Mouse (Mus musculus): ENCODE results near the gene Aatf. TPM values are rescaled to one million over a fixed set of nuclear protein-coding genes. Genes with fewer than 3 reads are reported as not detected.
"Not testable (repeated sequence)": the region's sequence is repeated elsewhere in the genome, so short reads cannot be mapped to it uniquely, and the experiment has no call there.

Gene Aatf
- polyA plus RNA-seq, 1 experiment from 2014 or later, result 63.6 TPM

DNA sequence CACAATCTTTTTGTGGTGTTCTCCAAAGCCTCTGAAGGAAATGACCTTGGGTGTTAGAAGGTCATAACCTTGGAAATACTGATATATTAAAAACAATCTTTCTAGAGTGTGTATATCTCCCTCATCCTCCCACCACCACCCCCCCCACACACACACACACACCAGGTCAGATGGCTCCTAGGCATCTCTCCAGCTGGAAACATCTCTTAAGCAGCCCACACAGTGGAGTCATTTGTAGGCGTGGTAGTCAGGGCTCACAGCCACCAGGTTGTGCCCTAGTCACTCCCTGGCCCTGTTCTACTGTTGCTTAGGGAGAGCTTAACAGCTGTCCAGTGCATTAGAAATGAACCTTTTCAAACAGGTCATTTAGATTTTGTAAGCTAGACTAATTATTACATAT is 118.3 kb downstream of the Aatf start:
- no peak overlapping the region for H3K27ac ChIP-seq (ENCODE audit: low read length)
- ATAC-seq, result no peak
- 82% methylated on average over 1 of the region's 1 CpGs for WGBS
- no peaks in the 10 kb centered on the region for H3K27me3 ChIP-seq (replicated peaks; ENCODE audit: control insufficient read depth, insufficient read depth, low read length)
- H3K9me3 ChIP-seq (ENCODE audit: control insufficient read depth, low read length), result no peaks in the 10 kb centered on the region
- no peak overlapping the region for H3K9ac ChIP-seq (ENCODE audit: low read depth, low read length)
- no peak overlapping the region for H3K4me3 ChIP-seq (ENCODE audit: low read length)
- no peaks in the 10 kb centered on the region for H3K4me1 ChIP-seq (ENCODE audit: control insufficient read depth, insufficient read depth, low read length)
- H3K36me3 ChIP-seq (ENCODE audit: control insufficient read depth, insufficient read depth, low read length), result peaks cover 3% of the 10 kb centered on the region; the same call in 1 of the 2 replicates
- H3K4me2 ChIP-seq (ENCODE audit: low read depth, low read length), result no peak overlapping the region

DNA sequence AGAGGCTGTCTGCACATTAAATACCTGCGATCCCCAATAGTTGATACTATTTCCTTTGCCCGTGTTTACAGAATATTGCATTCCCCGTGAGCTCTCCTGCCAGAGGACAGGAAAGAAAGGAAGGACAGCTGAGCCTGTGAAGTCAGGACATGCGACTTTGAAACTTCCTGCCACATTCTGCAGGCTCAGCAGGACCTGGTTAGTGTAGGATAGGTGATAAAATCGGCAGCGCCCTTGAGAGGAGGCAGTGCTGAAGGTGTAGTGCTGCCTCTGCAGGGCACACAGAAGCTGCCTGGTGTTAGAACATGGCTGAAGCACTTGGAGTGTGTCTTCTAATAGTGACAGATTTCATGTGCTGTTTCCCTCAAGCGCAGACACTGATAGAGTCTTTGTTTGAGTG is 119.8 kb downstream of the Aatf start:
- H3K9me3 ChIP-seq (ENCODE audit: control insufficient read depth, low read length), result no peaks in the 10 kb centered on the region
- H3K4me3 ChIP-seq (ENCODE audit: low read length), result no peak overlapping the region
- H3K27ac ChIP-seq (ENCODE audit: low read length), result no peak overlapping the region
- H3K4me2 ChIP-seq (ENCODE audit: low read depth, low read length), result no peak overlapping the region
- WGBS, result 54% methylated on average over 7 of the region's 7 CpGs
- H3K4me1 ChIP-seq (ENCODE audit: control insufficient read depth, insufficient read depth, low read length), result no peaks in the 10 kb centered on the region
- H3K27me3 ChIP-seq (replicated peaks; ENCODE audit: control insufficient read depth, insufficient read depth, low read length), result no peaks in the 10 kb centered on the region
- peak; percentile 64 for ATAC-seq
- H3K9ac ChIP-seq (ENCODE audit: low read depth, low read length), result no peak overlapping the region
- H3K36me3 ChIP-seq (ENCODE audit: control insufficient read depth, insufficient read depth, low read length), result peaks cover 3% of the 10 kb centered on the region; the same call in 1 of the 2 replicates

GRCm38 (mm10) chr11:84392066-84392465 is 121.3 kb downstream of the Aatf start:
- H3K9ac ChIP-seq (ENCODE audit: low read depth, low read length); H3K9me3 ChIP-seq (ENCODE audit: control insufficient read depth, low read length); H3K4me1 ChIP-seq (ENCODE audit: control insufficient read depth, insufficient read depth, low read length); ATAC-seq; H3K27ac ChIP-seq (ENCODE audit: low read length); H3K27me3 ChIP-seq (replicated peaks; ENCODE audit: control insufficient read depth, insufficient read depth, low read length); H3K4me3 ChIP-seq (ENCODE audit: low read length); H3K36me3 ChIP-seq (ENCODE audit: control insufficient read depth, insufficient read depth, low read length); H3K4me2 ChIP-seq (ENCODE audit: low read depth, low read length): not testable (repeated sequence)
- 82% methylated on average over 7 of the region's 7 CpGs for WGBS

- no peak for ATAC-seq
- WGBS, result 87% methylated on average over 8 of the region's 8 CpGs
- Histone ChIP-seq H3K27ac (ENCODE audit: low read length) (no peak overlapping the region), H3K4me1 (ENCODE audit: control insufficient read depth, insufficient read depth, low read length) (no peaks in the 10 kb centered on the region), H3K27me3 (replicated peaks; ENCODE audit: control insufficient read depth, insufficient read depth, low read length) (no peaks in the 10 kb centered on the region), H3K36me3 (ENCODE audit: control insufficient read depth, insufficient read depth, low read length) (peaks cover 3% of the 10 kb centered on the region; the same call in 1 of the 2 replicates), H3K4me3 (ENCODE audit: low read length) (no peak overlapping the region), H3K4me2 (ENCODE audit: low read depth, low read length) (no peak overlapping the region), H3K9ac (ENCODE audit: low read depth, low read length) (no peak overlapping the region), H3K9me3 (ENCODE audit: control insufficient read depth, low read length) (no peaks in the 10 kb centered on the region)
Measured at GRCm38 (mm10) chr11:84391126-84391525, 122.2 kb downstream of the Aatf start.

DNA sequence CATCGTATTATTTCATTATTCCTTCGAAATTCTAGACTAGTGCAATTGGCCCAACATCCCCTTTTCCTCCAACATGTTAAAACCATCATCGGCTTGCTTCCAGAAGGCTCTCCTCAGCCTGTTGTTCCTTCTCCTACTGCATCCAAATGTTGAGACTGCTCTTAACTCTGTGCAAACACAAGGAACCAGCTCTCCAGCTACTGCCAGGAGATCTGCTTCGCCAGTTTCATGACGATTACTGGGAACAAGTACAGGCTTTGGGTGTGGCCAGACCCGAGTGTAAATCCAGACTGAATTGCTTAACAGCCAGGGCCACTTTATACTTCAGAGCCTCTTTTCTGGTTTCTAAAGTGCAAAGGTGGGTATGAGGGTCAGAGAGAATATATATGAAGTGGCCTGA is 124.0 kb downstream of the Aatf start:
- peaks cover 3% of the 10 kb centered on the region; the same call in 1 of the 2 replicates for H3K36me3 ChIP-seq (ENCODE audit: control insufficient read depth, insufficient read depth, low read length)
- no peak overlapping the region for H3K4me2 ChIP-seq (ENCODE audit: low read depth, low read length)
- no peaks in the 10 kb centered on the region for H3K27me3 ChIP-seq (replicated peaks; ENCODE audit: control insufficient read depth, insufficient read depth, low read length)
- H3K27ac ChIP-seq (ENCODE audit: low read length), result no peak overlapping the region
- H3K4me1 ChIP-seq (ENCODE audit: control insufficient read depth, insufficient read depth, low read length), result no peaks in the 10 kb centered on the region
- no peak overlapping the region for H3K4me3 ChIP-seq (ENCODE audit: low read length)
- no peak overlapping the region for H3K9ac ChIP-seq (ENCODE audit: low read depth, low read length)
- no peaks in the 10 kb centered on the region for H3K9me3 ChIP-seq (ENCODE audit: control insufficient read depth, low read length)
- peak; percentile 55; the same call in 1 of the 2 replicates for ATAC-seq
- 69% methylated on average over 6 of the region's 6 CpGs for WGBS

DNA sequence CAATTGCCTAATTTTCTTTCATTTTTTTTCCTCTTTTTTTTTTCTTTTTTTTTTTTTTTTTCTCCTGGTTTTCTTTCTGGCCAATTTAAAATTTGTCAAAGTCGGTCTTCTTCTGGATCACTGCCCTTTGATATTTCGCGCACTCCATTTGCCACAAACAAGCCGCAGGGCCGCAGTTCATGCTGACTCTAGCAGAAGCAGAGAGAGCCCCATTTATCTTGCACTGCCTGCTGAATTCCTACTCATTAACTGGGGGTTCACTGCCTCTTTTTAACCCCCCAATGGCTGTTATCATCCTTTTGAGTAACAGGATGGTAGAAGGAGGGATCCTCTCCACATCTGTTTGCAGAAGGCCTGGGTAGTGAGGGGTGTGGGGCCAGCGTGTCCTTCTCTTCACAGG is 129.4 kb downstream of the Aatf start:
- 76% methylated on average over 6 of the region's 6 CpGs for WGBS
- Histone ChIP-seq H3K4me1 (ENCODE audit: control insufficient read depth, insufficient read depth, low read length) (no peaks in the 10 kb centered on the region), H3K4me3 (ENCODE audit: low read length) (no peak overlapping the region), H3K9me3 (ENCODE audit: control insufficient read depth, low read length) (no peaks in the 10 kb centered on the region), H3K9ac (ENCODE audit: low read depth, low read length) (no peak overlapping the region), H3K27me3 (replicated peaks; ENCODE audit: control insufficient read depth, insufficient read depth, low read length) (no peaks in the 10 kb centered on the region), H3K4me2 (ENCODE audit: low read depth, low read length) (no peak overlapping the region), H3K36me3 (ENCODE audit: control insufficient read depth, insufficient read depth, low read length) (no peaks in the 10 kb centered on the region), H3K27ac (ENCODE audit: low read length) (no peak overlapping the region)
- ATAC-seq, result no peak

DNA sequence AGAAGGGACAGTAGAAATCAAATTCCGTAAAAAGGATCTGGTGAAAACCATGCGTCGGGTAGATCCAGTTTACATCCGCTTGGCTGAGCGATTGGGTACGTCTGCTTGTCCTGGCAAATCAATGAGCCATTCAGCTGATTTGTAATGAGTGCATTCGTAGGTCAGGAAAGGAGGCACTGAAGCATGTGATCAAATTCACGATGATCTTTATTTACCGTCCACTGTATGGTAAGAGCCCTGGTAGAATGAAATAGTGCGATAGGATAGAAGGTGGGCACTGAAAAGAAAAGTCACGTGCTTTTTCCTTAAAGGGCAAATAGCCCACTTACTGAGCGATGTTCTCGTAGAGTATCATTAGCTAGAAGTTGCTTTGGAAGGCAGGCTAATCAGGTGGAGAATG is 130.9 kb downstream of the Aatf start:
- H3K4me2 ChIP-seq (ENCODE audit: low read depth, low read length), result no peak overlapping the region
- no peak overlapping the region for H3K27ac ChIP-seq (ENCODE audit: low read length)
- H3K9me3 ChIP-seq (ENCODE audit: control insufficient read depth, low read length), result no peaks in the 10 kb centered on the region
- no peak overlapping the region for H3K4me3 ChIP-seq (ENCODE audit: low read length)
- H3K36me3 ChIP-seq (ENCODE audit: control insufficient read depth, insufficient read depth, low read length), result no peaks in the 10 kb centered on the region
- no peaks in the 10 kb centered on the region for H3K27me3 ChIP-seq (replicated peaks; ENCODE audit: control insufficient read depth, insufficient read depth, low read length)
- no peaks in the 10 kb centered on the region for H3K4me1 ChIP-seq (ENCODE audit: control insufficient read depth, insufficient read depth, low read length)
- no peak overlapping the region for H3K9ac ChIP-seq (ENCODE audit: low read depth, low read length)
- ATAC-seq, result no peak
- whole genome bisulfite sequencing, result 84% methylated on average over 13 of the region's 13 CpGs

DNA sequence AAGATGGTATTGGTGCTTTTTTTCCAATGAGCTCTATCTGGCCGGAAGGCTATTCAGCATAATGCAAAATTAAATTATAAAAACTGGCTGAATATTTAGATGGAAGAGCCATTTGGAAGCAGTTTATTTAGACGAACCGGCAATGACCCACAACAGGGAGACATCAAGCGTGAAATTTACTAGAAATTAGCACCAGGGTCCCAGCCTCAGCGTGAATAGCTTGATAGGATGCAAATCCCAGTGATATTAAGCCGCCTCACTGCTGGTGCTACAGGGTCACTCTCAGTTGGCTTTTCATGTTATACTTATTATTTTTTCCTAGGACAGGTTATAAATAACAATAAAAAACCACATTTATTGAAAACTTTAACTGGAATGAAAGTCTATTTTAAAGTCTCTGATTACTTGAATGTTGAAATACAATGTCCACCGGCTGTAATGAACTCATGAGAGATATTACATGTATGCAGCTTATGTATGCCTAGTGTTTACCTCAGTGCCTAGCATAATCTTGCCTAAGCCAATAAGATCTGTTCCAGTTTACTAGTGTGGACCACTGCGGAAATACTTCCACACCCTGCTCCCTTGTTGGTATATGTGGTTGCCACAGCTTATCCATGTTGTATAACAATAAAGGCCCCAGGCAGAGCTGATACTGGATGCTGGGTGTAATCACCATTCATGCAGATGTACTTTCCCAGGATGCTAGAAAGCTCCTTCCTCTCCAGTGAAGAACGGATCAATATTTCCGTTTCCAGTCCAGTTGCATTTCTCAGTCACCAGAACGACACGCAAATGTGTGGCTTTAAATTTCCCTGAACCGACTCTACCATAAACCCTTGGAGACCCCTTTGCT is 136.6 kb downstream of the Aatf start:
- peak; percentile 40; the same call in 1 of the 2 replicates for ATAC-seq
- Histone ChIP-seq H3K4me1 (ENCODE audit: control insufficient read depth, insufficient read depth, low read length) (no peaks in the 10 kb centered on the region), H3K27me3 (replicated peaks; ENCODE audit: control insufficient read depth, insufficient read depth, low read length) (no peaks in the 10 kb centered on the region), H3K36me3 (ENCODE audit: control insufficient read depth, insufficient read depth, low read length) (0 out of 2 replicates have a peak, but pooled peaks cover 2% of the 10 kb centered on the region), H3K4me3 (ENCODE audit: low read length) (no peak overlapping the region), H3K9me3 (ENCODE audit: control insufficient read depth, low read length) (no peaks in the 10 kb centered on the region), H3K27ac (ENCODE audit: low read length) (no peak overlapping the region), H3K4me2 (ENCODE audit: low read depth, low read length) (no peak overlapping the region), H3K9ac (ENCODE audit: low read depth, low read length) (no peak overlapping the region)
- 80% methylated on average over 13 of the region's 13 CpGs for WGBS

DNA sequence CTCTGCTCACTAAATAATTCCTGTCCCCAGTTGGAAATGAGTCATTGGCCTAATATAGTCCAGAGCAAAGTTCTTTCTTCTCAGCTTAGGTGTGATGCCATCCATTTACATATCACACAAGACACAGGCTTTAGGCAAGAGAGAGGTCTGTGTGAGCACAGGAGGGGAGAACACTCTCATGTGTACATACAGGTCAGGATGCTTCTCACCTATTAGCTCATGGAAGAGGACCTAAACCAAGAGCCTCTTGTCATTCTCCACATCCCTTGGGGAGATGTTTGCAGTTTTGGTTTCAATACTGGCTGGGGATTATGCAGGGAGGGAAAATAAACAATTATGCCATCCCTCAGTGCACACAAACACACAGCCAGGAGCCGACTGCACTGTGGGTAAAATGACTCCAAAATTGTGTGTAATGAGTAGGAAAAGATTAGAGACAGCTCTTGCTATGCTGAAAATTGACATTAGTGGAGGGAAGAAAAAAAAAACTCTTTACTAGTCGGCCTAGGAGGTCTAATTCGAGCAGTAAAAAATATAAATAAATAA is 137.3 kb downstream of the Aatf start:
- Histone ChIP-seq H3K4me1 (ENCODE audit: control insufficient read depth, insufficient read depth, low read length) (no peaks in the 10 kb centered on the region), H3K9ac (ENCODE audit: low read depth, low read length) (no peak overlapping the region), H3K9me3 (ENCODE audit: control insufficient read depth, low read length) (no peaks in the 10 kb centered on the region), H3K27ac (ENCODE audit: low read length) (no peak overlapping the region), H3K27me3 (replicated peaks; ENCODE audit: control insufficient read depth, insufficient read depth, low read length) (no peaks in the 10 kb centered on the region), H3K4me3 (ENCODE audit: low read length) (no peak overlapping the region), H3K4me2 (ENCODE audit: low read depth, low read length) (no peak overlapping the region), H3K36me3 (ENCODE audit: control insufficient read depth, insufficient read depth, low read length) (0 out of 2 replicates have a peak, but pooled peaks cover 2% of the 10 kb centered on the region)
- no peak for ATAC-seq
- WGBS, result 65% methylated on average over 3 of the region's 3 CpGs
